Mouse (Mus musculus): Measurements from ENCODE around the gene Gjd3. TPM values are rescaled to one million over a fixed set of nuclear protein-coding genes. Genes with fewer than 3 reads are reported as not detected.
A peak's percentile ranks its signal among the peaks of the same experiment; 100 is the strongest.

Gene Gjd3
- polyA plus RNA-seq, 1 experiment from 2014 or later: 0.42 TPM

DNA sequence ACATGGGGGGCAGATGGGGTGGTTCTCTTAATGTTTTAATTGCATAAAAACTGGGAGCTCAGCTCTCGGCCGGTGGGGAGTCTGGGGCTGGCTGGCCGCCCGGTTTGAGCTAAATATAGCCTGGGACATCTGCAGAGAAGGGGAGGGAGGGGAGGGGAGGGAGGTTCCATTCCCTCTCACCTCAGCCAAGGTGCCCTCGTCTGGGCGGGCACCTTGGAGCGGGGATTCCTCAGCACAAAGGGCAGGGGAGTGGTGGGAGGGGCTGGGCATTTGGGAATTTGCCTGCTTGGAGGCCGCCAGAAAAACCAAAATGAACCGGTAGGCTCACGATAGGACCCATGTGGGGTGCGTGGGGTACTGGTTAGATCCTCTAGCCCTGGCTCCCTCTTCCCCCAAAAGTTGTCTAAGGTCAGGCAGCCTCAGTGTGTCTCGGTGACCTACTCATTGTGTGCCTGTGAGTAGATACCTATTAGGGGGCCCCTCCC is 41.4 kb downstream of the Gjd3 start:
- H3K27ac ChIP-seq: peak overlapping the region; percentile 98
- peak overlapping the region; percentile 25; the same call in 1 of the 2 replicates for H3K9ac ChIP-seq
- H3K27me3 ChIP-seq (replicated peaks): no peaks in the 10 kb centered on the region
- WGBS: 3% methylated on average over 12 of the region's 12 CpGs
- no peaks in the 10 kb centered on the region for H3K36me3 ChIP-seq
- no peak for ATAC-seq (ENCODE audit: insufficient read depth, low FRiP score, low read depth)
- peak overlapping the region; percentile 92 for H3K4me3 ChIP-seq (replicated peaks)
- no peaks in the 10 kb centered on the region for H3K9me3 ChIP-seq
- peaks cover 82% of the 10 kb centered on the region for H3K4me1 ChIP-seq
- peak overlapping the region; percentile 85 for H3K4me2 ChIP-seq

DNA sequence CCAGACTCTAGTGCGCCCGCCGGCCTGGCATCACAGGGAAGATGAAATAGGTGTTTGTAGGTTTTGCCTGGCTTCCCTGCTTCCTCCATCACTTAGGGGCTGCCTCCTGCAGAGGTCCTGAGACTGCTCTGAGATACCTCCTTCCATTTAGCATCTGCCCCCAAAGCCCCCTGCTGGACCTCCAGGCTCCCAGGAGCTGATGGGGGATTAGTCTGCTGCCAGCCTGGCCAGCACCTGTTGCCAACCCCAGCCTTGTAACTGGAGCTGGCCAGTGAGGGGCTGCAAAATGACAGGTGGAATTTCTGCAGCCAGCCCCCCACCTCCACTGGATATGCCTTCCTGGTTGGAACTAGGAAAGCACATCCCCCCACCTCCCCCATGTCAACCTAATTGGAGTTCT is 42.0 kb downstream of the Gjd3 start:
- Histone ChIP-seq H3K27me3 (replicated peaks) (no peaks in the 10 kb centered on the region), H3K9me3 (no peaks in the 10 kb centered on the region), H3K9ac (no peak overlapping the region), H3K4me1 (peaks cover 88% of the 10 kb centered on the region), H3K4me2 (peak overlapping the region; percentile 85), H3K27ac (peak overlapping the region; percentile 98), H3K4me3 (replicated peaks) (peak overlapping the region; percentile 92), H3K36me3 (no peaks in the 10 kb centered on the region)
- 21% methylated on average over 3 of the region's 3 CpGs for WGBS
- ATAC-seq (ENCODE audit: insufficient read depth, low FRiP score, low read depth): no peak

DNA sequence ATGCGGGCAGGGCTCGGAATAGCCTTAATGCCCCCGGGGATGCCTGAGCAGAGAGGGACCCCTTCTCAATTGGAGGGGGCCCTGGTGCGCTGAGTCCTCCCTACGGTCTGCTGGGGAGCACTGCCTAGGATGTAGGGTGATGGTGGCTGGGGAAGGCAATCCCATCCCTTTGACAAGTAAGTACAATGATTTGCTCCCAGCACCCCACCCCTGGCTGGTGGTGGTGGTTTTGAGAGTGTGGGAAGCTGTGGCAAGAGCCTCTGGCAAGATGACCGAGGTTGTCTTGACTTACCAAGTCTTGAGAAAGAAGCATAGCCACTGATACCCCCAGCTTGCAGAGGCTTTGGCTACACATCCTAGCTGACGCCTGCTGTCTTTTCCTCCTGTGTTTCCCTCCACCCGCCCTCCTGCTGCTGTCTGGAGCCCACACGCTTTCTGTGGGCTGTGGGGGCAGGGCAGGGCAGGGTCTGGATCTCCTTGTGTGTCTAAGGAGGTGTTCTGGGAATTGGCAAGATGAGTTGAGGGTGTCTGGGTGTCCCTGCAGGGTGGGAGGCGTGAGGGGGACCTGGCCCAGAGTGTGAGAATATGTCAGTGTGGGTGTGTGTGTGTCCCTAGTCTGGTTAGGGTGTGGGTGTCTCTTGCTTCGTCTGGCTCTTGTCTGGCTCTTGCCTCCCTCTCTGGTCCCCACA is 42.7 kb downstream of the Gjd3 start:
- H3K4me1 ChIP-seq: peaks cover 84% of the 10 kb centered on the region
- H3K9ac ChIP-seq: peak overlapping the region; percentile 20; the same call in 1 of the 2 replicates
- WGBS: 40% methylated on average over 11 of the region's 11 CpGs

DNA sequence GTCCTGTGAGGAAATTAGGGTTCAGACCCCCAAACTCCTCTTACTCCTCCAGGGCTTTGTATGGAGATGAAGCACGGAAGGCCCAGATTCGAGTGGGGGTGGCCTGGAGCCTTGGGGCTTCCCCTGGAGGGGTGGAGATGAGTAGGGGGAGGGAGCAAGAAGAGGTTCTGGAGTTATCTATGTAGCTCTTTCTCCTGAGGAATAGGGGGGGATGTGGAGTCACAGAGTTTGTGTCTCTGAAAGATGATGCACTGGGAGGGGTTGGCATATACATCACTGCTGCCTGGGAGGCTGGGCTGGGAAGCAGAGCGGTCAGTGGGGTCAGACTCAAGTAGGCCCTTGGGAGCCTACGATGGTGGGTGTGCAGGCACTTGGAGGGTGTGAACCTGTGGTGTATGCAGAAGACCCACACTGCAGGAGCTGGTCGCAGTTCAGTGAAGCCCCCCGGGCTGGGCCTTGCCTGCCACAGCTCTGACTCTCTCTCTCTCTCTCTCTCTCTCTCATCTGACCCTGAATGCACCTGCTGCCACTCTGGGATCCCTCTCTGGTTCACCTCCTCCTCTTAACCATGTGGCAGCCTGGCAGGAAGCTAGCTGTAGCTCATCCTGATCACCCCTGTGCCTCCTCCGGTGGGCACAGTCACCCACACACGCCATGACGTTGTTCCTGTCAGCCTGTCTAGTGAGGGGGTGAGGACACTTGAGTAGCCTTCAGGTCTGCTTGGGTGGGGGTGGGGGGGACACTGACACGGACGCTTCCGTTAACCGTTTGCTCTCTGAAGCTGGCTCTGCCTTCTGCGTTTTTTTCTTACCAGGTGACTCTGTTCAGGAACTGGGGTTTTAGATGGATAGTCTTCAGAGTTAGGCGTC is 43.5 kb downstream of the Gjd3 start:
- Histone ChIP-seq H3K9ac (peak overlapping the region; percentile 89), H3K27ac (peak overlapping the region; percentile 98), H3K4me1 (peaks cover 84% of the 10 kb centered on the region), H3K27me3 (replicated peaks) (no peaks in the 10 kb centered on the region), H3K4me3 (replicated peaks) (peak overlapping the region; percentile 92), H3K36me3 (no peaks in the 10 kb centered on the region), H3K4me2 (peak overlapping the region; percentile 85), H3K9me3 (no peaks in the 10 kb centered on the region)
- ATAC-seq (ENCODE audit: insufficient read depth, low FRiP score, low read depth): no peak
- whole genome bisulfite sequencing: 30% methylated on average over 15 of the region's 15 CpGs

More for the DNA sequence above, 42.7 kb downstream of the Gjd3 start:
- Histone ChIP-seq H3K4me2 (peak overlapping the region; percentile 85), H3K36me3 (no peaks in the 10 kb centered on the region), H3K27me3 (replicated peaks) (no peaks in the 10 kb centered on the region), H3K27ac (peak overlapping the region; percentile 98), H3K4me3 (replicated peaks) (peak overlapping the region; percentile 92), H3K9me3 (no peaks in the 10 kb centered on the region)
- no peak for ATAC-seq (ENCODE audit: insufficient read depth, low FRiP score, low read depth)

DNA sequence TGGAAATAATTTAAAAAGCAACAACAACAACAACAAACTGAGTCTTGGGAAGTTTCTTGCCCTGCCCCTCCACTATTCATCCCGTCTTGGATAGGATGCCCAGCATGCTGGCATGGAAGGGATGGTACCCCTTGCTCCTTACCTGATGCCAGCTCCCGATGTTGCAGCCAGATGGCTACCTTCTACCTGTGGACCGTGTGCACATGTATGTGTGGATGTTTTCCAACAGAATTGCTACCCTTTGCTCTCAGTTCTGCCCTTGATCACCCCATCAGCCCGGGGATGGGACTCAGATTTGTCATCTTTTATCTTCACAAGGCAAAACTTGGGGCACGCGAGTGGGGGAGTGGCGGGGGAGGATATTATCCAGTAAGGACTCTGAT is 44.1 kb downstream of the Gjd3 start:
- Histone ChIP-seq H3K36me3 (no peaks in the 10 kb centered on the region), H3K9ac (peak overlapping the region; percentile 89; the same call in 1 of the 2 replicates), H3K4me1 (peaks cover 83% of the 10 kb centered on the region), H3K4me3 (replicated peaks) (peak overlapping the region; percentile 92), H3K9me3 (no peaks in the 10 kb centered on the region), H3K27me3 (replicated peaks) (no peaks in the 10 kb centered on the region), H3K4me2 (peak overlapping the region; percentile 85), H3K27ac (peak overlapping the region; percentile 98)
- 25% methylated on average over 7 of the region's 7 CpGs for WGBS
- no peak for ATAC-seq (ENCODE audit: insufficient read depth, low FRiP score, low read depth)

DNA sequence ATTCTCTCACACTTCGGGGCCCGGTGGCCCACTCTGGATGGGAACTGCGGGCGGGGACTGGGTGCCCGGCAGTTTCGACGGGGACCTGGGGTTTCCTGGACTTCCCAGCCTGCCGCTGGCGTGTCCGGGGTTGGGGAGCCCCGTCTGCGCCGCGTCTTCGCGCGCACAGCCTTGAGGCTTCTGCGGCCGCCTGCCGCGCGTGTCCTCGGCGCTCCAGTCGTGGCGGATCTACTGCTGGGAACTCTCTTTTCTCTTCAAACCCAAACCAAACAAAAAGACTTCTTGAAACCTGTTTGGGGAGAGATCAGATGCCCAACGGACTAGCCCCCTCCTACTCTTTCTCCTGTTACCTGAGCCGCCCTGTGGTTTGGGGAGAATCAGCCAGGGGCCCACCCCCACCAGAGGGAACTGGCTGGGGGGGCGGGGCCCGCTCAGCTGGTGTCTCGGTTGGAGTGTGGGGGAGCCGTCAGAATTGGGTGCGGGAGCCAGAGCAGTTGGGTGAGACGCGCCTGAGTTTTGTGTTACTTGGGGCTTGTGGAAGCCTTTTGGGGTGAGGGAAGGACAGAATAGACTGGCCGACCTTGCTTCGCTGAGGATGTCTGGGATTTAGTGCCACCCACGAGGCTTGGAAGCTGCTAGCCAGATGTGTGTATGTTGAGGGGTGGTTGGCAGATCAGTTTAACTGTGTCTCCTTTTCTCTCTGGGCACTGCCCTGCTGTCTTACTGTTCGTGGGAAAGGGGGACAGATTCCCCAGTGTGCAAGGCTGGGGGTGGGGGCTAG is 44.7 kb downstream of the Gjd3 start:
- Histone ChIP-seq H3K27ac (peak overlapping the region; percentile 98), H3K27me3 (replicated peaks) (no peaks in the 10 kb centered on the region), H3K4me1 (peaks cover 83% of the 10 kb centered on the region), H3K9me3 (no peaks in the 10 kb centered on the region), H3K9ac (peak overlapping the region; percentile 89), H3K4me2 (peak overlapping the region; percentile 85), H3K4me3 (replicated peaks) (peak overlapping the region; percentile 92), H3K36me3 (no peaks in the 10 kb centered on the region)
- no peak for ATAC-seq (ENCODE audit: insufficient read depth, low FRiP score, low read depth)
- WGBS: under 1% methylated on average over 39 of the region's 39 CpGs

GRCm38 (mm10) chr11:98937410-98937913 is 45.4 kb downstream of the Gjd3 start:
- no peaks in the 10 kb centered on the region for H3K36me3 ChIP-seq
- no peaks in the 10 kb centered on the region for H3K9me3 ChIP-seq
- H3K4me1 ChIP-seq: peaks cover 83% of the 10 kb centered on the region
- WGBS: 0% methylated on average over 38 of the region's 38 CpGs
- H3K4me2 ChIP-seq: peak overlapping the region; percentile 85
- peak overlapping the region; percentile 92 for H3K4me3 ChIP-seq (replicated peaks)
- no peaks in the 10 kb centered on the region for H3K27me3 ChIP-seq (replicated peaks)
- peak overlapping the region; percentile 98 for H3K27ac ChIP-seq
- ATAC-seq (ENCODE audit: insufficient read depth, low FRiP score, low read depth): peak; percentile 89
- H3K9ac ChIP-seq: peak overlapping the region; percentile 89

- Histone ChIP-seq H3K9ac (peak overlapping the region; percentile 48; the same call in 1 of the 2 replicates), H3K27ac (peak overlapping the region; percentile 93), H3K9me3 (no peaks in the 10 kb centered on the region), H3K4me1 (peaks cover 83% of the 10 kb centered on the region), H3K36me3 (no peaks in the 10 kb centered on the region), H3K4me2 (peak overlapping the region; percentile 85), H3K27me3 (replicated peaks) (no peaks in the 10 kb centered on the region), H3K4me3 (replicated peaks) (peak overlapping the region; percentile 92)
- ATAC-seq (ENCODE audit: insufficient read depth, low FRiP score, low read depth): no peak; the same call in 1 of the 2 replicates
- 5% methylated on average over 23 of the region's 23 CpGs for WGBS
Measured at GRCm38 (mm10) chr11:98936606-98937409, 46.0 kb downstream of the Gjd3 start.

GRCm38 (mm10) chr11:98936170-98936569 is 46.6 kb downstream of the Gjd3 start:
- WGBS: 2% methylated on average over 29 of the region's 29 CpGs
- Histone ChIP-seq H3K9ac (peak overlapping the region; percentile 48; the same call in 1 of the 2 replicates), H3K4me2 (peak overlapping the region; percentile 85), H3K27ac (peak overlapping the region; percentile 93), H3K9me3 (no peaks in the 10 kb centered on the region), H3K36me3 (no peaks in the 10 kb centered on the region), H3K27me3 (replicated peaks) (no peaks in the 10 kb centered on the region), H3K4me1 (peaks cover 83% of the 10 kb centered on the region), H3K4me3 (replicated peaks) (peak overlapping the region; percentile 92)
- 0 out of 2 replicates have a peak, but pooled peaks have one; percentile 16 for ATAC-seq (ENCODE audit: insufficient read depth, low FRiP score, low read depth)

DNA sequence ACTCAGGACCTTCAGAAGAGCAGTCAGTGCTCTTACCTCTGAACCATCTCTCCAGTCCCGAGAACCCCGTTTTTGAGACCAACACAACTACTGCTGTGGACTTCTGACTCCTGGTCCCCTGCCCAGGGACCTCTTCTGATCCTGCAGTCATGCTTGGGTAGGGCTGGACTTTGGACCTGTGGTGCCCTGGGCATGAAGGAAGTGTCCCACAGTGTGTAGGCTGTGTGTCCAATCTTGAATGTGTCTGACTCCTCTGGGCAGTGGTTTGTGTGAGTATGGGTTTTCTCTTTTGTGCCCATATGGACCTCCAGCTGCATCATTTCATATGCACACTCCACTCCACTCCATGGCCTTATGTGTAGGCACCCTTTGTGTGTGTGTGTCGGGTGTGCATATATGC is 47.7 kb downstream of the Gjd3 start:
- Histone ChIP-seq H3K27ac (no peak overlapping the region), H3K9me3 (no peaks in the 10 kb centered on the region), H3K4me1 (peaks cover 83% of the 10 kb centered on the region), H3K27me3 (replicated peaks) (no peaks in the 10 kb centered on the region), H3K4me3 (replicated peaks) (no peak overlapping the region), H3K4me2 (no peak overlapping the region), H3K9ac (no peak overlapping the region), H3K36me3 (no peaks in the 10 kb centered on the region)
- no peak for ATAC-seq (ENCODE audit: insufficient read depth, low FRiP score, low read depth)
- WGBS: 86% methylated on average over 3 of the region's 3 CpGs

All from stomach, embryonic 15.5 days (tissue).